Mouse (Mus musculus): ENCODE data around the gene Tyro3.

DNA sequence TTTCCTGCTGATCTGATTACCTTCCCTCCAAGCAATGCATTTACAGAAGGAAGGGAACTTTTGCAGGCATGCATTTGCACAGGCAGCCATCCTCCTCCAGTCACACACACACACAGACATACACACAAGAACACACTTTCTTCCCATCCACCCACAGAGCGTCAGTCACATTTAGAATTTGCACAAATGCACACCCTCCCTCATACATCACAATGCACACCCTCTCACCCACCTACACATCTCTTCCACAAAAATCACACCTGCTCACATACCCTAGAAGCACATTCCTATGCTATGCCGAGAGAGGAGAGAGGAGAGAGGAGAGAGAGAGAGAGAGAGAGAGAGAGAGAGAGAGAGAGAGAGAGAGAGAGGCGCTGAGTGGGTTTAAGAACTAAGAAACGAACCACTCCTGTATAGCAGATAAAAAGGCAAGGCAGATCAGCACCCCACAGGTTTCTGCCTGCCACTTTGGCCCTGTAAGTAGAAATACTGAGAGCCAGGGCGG, at the start of gene Tyro3:
- TF ChIP-seq POLR2A (IDR thresholded peaks at IDR 0.05; ENCODE audit: low read depth, low read length), result no peak
- TF ChIP-seq CTCF (conservative IDR thresholded peaks at IDR 0.05; ENCODE audit: insufficient read depth, insufficient read length, low read depth, low read length), result no peak
